Mouse (Mus musculus): ENCODE measurements around the gene Olfr1200. TPM values are rescaled to one million over a fixed set of nuclear protein-coding genes. Genes with fewer than 3 reads are reported as not detected.

The Olfr1200 gene
- total RNA-seq (2021) = not detected
- long read RNA-seq, experiment 1 = 0 reads
- long read RNA-seq, experiment 2 = 0 reads

GRCm38 (mm10) chr2:88770388-88770787 lies at the start of gene Olfr1200:
Olfr1200 (minus strand) TSS chr2:88770488.
- intact Hi-C loops (cut with DNase I; ENCODE audit: low total_unique reads) = no loop called here
- no peak for DNase-seq

GRCm38 (mm10) chr2:88814196-88814595 lies 43.9 kb upstream of the Olfr1200 start, which contains the start of gene Olfr1202:
Olfr1202 (plus strand) TSS chr2:88814496.
- intact Hi-C loops (cut with DNase I; ENCODE audit: low total_unique reads) = no loop called here
- DNase-seq = no peak

DNA sequence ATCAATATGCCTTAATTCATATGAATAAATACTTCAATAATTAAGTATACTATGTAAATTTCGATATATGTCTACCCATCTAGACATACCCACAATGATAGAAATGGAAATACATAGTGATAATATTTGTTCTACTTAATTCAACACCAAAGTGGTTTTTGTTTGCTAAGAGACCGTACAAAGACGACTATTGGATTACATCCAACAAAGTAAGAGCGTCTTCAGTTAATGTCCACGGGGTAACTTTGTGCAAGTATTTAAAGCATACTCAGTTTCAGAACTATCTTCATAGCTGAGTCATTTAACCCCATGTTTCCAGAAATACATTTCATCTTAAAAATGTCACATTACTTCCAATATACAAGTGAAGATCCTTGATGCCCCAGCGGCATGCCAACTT lies 22.4 kb upstream of the Olfr1200 start, which contains the start of gene Olfr1201:
Gene Olfr1201 (plus strand): TSS at position 301 of the 400 bp plus-strand sequence.
- intact Hi-C loops (cut with DNase I; ENCODE audit: low total_unique reads) = no loop called here
- DNase-seq = no peak

- no peak for DNase-seq
- intact Hi-C loops (cut with DNase I; ENCODE audit: low total_unique reads) = no loop called here
Observed at GRCm38 (mm10) chr2:88760369-88760768, 9.9 kb downstream of the Olfr1200 start, which contains the start of gene Olfr1199. Olfr1199 (minus strand) TSS chr2:88760469.

DNA sequence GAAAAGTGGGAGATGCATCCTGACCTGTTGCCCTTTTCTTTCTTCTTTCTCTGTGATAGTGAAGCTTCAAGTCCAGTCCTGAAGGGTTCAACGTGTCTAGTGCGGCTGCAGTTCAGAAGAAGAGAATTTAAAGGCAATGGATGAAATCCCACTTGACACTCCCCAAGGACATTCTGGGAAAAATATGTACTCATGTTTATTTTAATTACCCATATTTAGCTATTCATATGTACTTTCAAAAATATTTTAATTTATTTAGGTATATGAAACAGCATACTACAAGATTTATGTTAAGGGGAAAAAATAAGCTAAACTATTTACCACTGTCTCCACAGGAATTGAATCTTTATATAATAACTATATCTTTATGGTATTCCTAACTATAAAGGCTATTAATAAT lies 19.0 kb downstream of the Olfr1200 start, which contains the start of gene Olfr1198:
Gene Olfr1198 (minus strand): TSS at position 101 of the 400 bp plus-strand sequence.
- DNase-seq = no peak
- intact Hi-C loops (cut with DNase I; ENCODE audit: low total_unique reads) = no loop called here

GRCm38 (mm10) chr2:88743379-88743778 lies 26.9 kb downstream of the Olfr1200 start:
- intact Hi-C loops (cut with DNase I; ENCODE audit: low total_unique reads) = no loop called here
- DNase-seq = no peak

DNA sequence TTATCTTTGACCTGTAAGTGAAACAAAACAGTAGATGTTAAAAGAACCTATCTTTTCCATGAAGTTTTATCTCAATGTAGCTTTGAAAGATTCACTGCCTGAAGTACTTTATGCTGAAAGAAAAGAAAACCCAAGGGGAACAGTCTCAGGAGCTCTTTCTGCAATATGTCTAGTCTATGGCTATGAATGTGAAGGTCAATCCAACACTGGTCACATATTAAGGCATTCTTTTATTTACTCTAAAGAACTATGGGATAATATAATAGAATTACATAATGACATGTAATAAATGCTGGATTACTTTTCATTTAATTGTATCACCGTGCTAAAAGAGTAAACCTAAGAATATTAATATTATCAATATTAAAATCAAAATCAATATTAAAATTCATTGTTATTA lies 38.0 kb downstream of the Olfr1200 start, which contains the start of gene Olfr1197:
Gene Olfr1197 (minus strand): TSS at position 101 of the 400 bp plus-strand sequence.
- DNase-seq = no peak
- intact Hi-C loops (cut with DNase I; ENCODE audit: low total_unique reads) = no loop called here

Other genes starting within 250 kb of the Olfr1200 start
- gene Olfr1188, start 213.6 kb downstream of the Olfr1200 start, total RNA-seq (2021) = not detected
- not detected for gene Olfr1189, start 184.0 kb downstream of the Olfr1200 start, total RNA-seq (2021)
- under 1 TPM in 1 of 2 experiments, not detected in 1; 0.04 TPM for gene Olfr1191-ps1, start 129.9 kb downstream of the Olfr1200 start, total RNA-seq (2021)
- gene Olfr1192-ps1, start 122.0 kb downstream of the Olfr1200 start, total RNA-seq (2021) = not detected
- not detected for gene Olfr1193, start 94.9 kb downstream of the Olfr1200 start, total RNA-seq (2021)
- not detected for gene Olfr1195, start 81.3 kb downstream of the Olfr1200 start, total RNA-seq (2021)
- not detected for gene Olfr1196, start 65.9 kb downstream of the Olfr1200 start, total RNA-seq (2021)
- not detected for gene Olfr1197, start 38.1 kb downstream of the Olfr1200 start, total RNA-seq (2021)
- not detected for gene Olfr1198, start 19.1 kb downstream of the Olfr1200 start, total RNA-seq (2021)
- not detected for gene Olfr1199, start 10.0 kb downstream of the Olfr1200 start, total RNA-seq (2021)
- not detected for gene Olfr1201, start 22.5 kb upstream of the Olfr1200 start, total RNA-seq (2021)
- gene Olfr1202, start 44.0 kb upstream of the Olfr1200 start, total RNA-seq (2021) = not detected
- not detected for gene Olfr1205, start 59.2 kb upstream of the Olfr1200 start, total RNA-seq (2021)
- not detected for gene Olfr1204, start 78.8 kb upstream of the Olfr1200 start, total RNA-seq (2021)
- not detected for gene Olfr1206, start 92.7 kb upstream of the Olfr1200 start, total RNA-seq (2021)
- not detected for gene Olfr1208, start 131.8 kb upstream of the Olfr1200 start, total RNA-seq (2021)
- not detected for gene Olfr1209, start 144.7 kb upstream of the Olfr1200 start, total RNA-seq (2021)
- not detected for gene Olfr1211, start 167.6 kb upstream of the Olfr1200 start, total RNA-seq (2021)
- gene Olfr1212, start 183.5 kb upstream of the Olfr1200 start, total RNA-seq (2021) = not detected
- gene Gm13762, start 209.8 kb upstream of the Olfr1200 start, total RNA-seq (2021) = not detected
- not detected for gene Olfr1214, start 222.2 kb upstream of the Olfr1200 start, total RNA-seq (2021)
- gene Olfr1215, start 236.5 kb upstream of the Olfr1200 start, total RNA-seq (2021) = not detected
- gene Olfr1216, start 247.9 kb upstream of the Olfr1200 start, total RNA-seq (2021) = not detected

Measured in gastrocnemius, postnatal 14 days (tissue).